Mouse (Mus musculus) forebrain, embryonic 15.5 days (tissue): ENCODE results near the gene B3galnt2. TPM values are rescaled to one million over a fixed set of nuclear protein-coding genes. Genes with fewer than 3 reads are reported as not detected.

Experiments used
- ATAC-seq: fragments of 200-750 bp; cut with Nextera tagmentation; replicated peaks from 2 replicates; pipeline ENCODE4 v1.8.0; 2017; ENCODE audit warnings: mild to moderate bottlenecking, moderate TSS enrichment, moderate library complexity
- H3K27ac ChIP-seq: fragments of 300-500 bp; sonication (generic); replicated peaks from 2 replicates; pipeline ENCODE4 v1.5.1; 2015; ENCODE audit warnings: mild to moderate bottlenecking, inconsistent platforms
- H3K27me3 ChIP-seq: fragments of 300-500 bp; sonication (generic); 2 replicates; pipeline ENCODE4 v1.6.1; 2015; ENCODE audit warnings: inconsistent platforms
- H3K36me3 ChIP-seq: fragments of 300-500 bp; sonication (generic); 2 replicates; pipeline ENCODE4 v1.6.1; 2015; ENCODE audit warnings: mild to moderate bottlenecking, inconsistent platforms
- H3K4me1 ChIP-seq: fragments of 300-500 bp; sonication (generic); 2 replicates; pipeline ENCODE4 v1.6.1; 2015; ENCODE audit warnings: inconsistent platforms
- H3K4me2 ChIP-seq: fragments of 300-500 bp; sonication (generic); replicated peaks from 2 replicates; pipeline ENCODE4 v1.6.1; 2015; ENCODE audit warnings: mild to moderate bottlenecking, inconsistent platforms
- H3K4me3 ChIP-seq: fragments of 300-500 bp; sonication (generic); 2 replicates; pipeline ENCODE4 v1.5.1; 2015; ENCODE audit warnings: mild to moderate bottlenecking, inconsistent platforms
- H3K9ac ChIP-seq: fragments of 300-500 bp; sonication (generic); replicated peaks from 2 replicates; pipeline ENCODE4 v1.6.1; 2015; ENCODE audit warnings: mild to moderate bottlenecking, inconsistent platforms
- H3K9me3 ChIP-seq: fragments of 300-500 bp; sonication (generic); 2 replicates; pipeline ENCODE4 v1.6.1; 2016; ENCODE audit warnings: inconsistent platforms
- WGBS: fragments of 180-500 bp; shearing (Covaris S2); methylation state at CpG from one replicate; pipeline ENCODE4 v1.1.7; 2015; ENCODE audit warnings: mixed read lengths; 5-methylcytosine and 5-hydroxymethylcytosine counted together
- polyA plus RNA-seq: library from polyadenylated mRNA; unstranded; fragments of >200 nt; fragmentation: Nextera tagmentation; extraction: Ambion mirVana; gene quantifications from 2 replicates; pipeline ENCODE4 v1.2.1, GENCODE M21; 2015

The B3galnt2 gene
- polyA plus RNA-seq, 1 experiment from 2014 or later = 24.3 TPM

DNA sequence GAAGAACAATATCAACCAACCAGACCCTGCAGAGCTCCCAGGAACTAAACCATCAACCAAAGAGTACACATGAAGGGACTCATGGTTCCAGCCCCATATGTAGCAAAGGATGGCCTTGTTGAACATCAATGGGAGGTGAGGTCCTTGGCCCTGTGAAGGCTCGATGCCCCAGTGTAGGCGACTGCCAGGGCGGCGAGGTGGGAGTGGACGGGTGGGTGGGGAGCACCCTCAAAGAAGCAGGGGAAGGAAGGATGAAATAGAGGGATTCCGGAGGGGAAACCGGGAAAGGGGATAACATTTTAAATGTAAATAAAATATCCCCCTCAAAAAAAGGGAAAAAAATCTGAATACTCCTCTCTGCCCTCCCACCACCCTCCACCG is 84.6 kb downstream of the B3galnt2 start:
- H3K9me3 ChIP-seq = no peaks in the 10 kb centered on the region
- no peaks in the 10 kb centered on the region for H3K36me3 ChIP-seq
- H3K4me3 ChIP-seq = peak overlapping the region; percentile 72
- ATAC-seq = peak; percentile 72
- H3K9ac ChIP-seq = peak overlapping the region; percentile 85
- H3K4me1 ChIP-seq = peaks cover 20% of the 10 kb centered on the region
- WGBS = 2% methylated on average over 8 of the region's 8 CpGs
- no peaks in the 10 kb centered on the region for H3K27me3 ChIP-seq
- peak overlapping the region; percentile 96 for H3K27ac ChIP-seq
- peak overlapping the region; percentile 78 for H3K4me2 ChIP-seq

- WGBS = under 1% methylated on average over 35 of the region's 35 CpGs
- Histone ChIP-seq H3K27ac (peak within 1 kb of the TSS; percentile 96), H3K9me3 (no peaks in the 10 kb centered on the region), H3K4me1 (peaks cover 20% of the 10 kb centered on the region), H3K9ac (peak within 1 kb of the TSS; percentile 85), H3K27me3 (no peaks in the 10 kb centered on the region), H3K4me3 (peak within 1 kb of the TSS; percentile 72), H3K4me2 (peak within 1 kb of the TSS; percentile 78), H3K36me3 (no peaks in the 10 kb centered on the region)
- ATAC-seq = peak; percentile 97
Measured at GRCm38 (mm10) chr13:14039292-14039965, 85.2 kb downstream of the B3galnt2 start, which contains the start of gene Tbce. Tbce (minus strand) TSS chr13:14039638.

- Histone ChIP-seq H3K4me3 (peak overlapping the region; percentile 72), H3K36me3 (no peaks in the 10 kb centered on the region), H3K27ac (peak overlapping the region; percentile 96; the same call in 1 of the 2 replicates), H3K9ac (peak overlapping the region; percentile 85; the same call in 1 of the 2 replicates), H3K27me3 (no peaks in the 10 kb centered on the region), H3K4me2 (peak overlapping the region; percentile 78), H3K4me1 (peaks cover 20% of the 10 kb centered on the region), H3K9me3 (no peaks in the 10 kb centered on the region)
- WGBS = 49% methylated on average over 5 of the region's 5 CpGs
- ATAC-seq = no peak
Measured at GRCm38 (mm10) chr13:14040186-14040585, 85.9 kb downstream of the B3galnt2 start.

GRCm38 (mm10) chr13:14043851-14044250 is 89.6 kb downstream of the B3galnt2 start:
- no peak for ATAC-seq
- Histone ChIP-seq H3K9ac (no peak overlapping the region), H3K36me3 (peaks cover 21% of the 10 kb centered on the region), H3K4me2 (no peak overlapping the region), H3K4me3 (no peak overlapping the region), H3K27me3 (no peaks in the 10 kb centered on the region), H3K4me1 (peaks cover 9% of the 10 kb centered on the region), H3K27ac (no peak overlapping the region), H3K9me3 (no peaks in the 10 kb centered on the region)

GRCm38 (mm10) chr13:14044521-14044920 is 90.3 kb downstream of the B3galnt2 start:
- peaks cover 28% of the 10 kb centered on the region for H3K36me3 ChIP-seq
- no peak overlapping the region for H3K4me2 ChIP-seq
- no peak for ATAC-seq
- peaks cover 8% of the 10 kb centered on the region for H3K4me1 ChIP-seq
- H3K27me3 ChIP-seq = no peaks in the 10 kb centered on the region
- WGBS = 84% methylated on average over 2 of the region's 2 CpGs
- no peak overlapping the region for H3K27ac ChIP-seq
- no peak overlapping the region for H3K4me3 ChIP-seq
- H3K9me3 ChIP-seq = no peaks in the 10 kb centered on the region
- H3K9ac ChIP-seq = no peak overlapping the region

Other genes starting within 250 kb of the B3galnt2 start
- 21.9 and 24.4 TPM in 2 replicates for gene Gng4, start 170.4 kb upstream of the B3galnt2 start, polyA plus RNA-seq
- gene Tbce, start 85.2 kb downstream of the B3galnt2 start, polyA plus RNA-seq = 100 and 101 TPM in 2 replicates
- 102 TPM in 2 replicates for gene Arid4b, start 108.8 kb downstream of the B3galnt2 start, polyA plus RNA-seq
- gene Ggps1, start 109.0 kb downstream of the B3galnt2 start, polyA plus RNA-seq = 72.7 and 76.1 TPM in 2 replicates